Mouse (Mus musculus): ENCODE measurements at regions not wholly inside any gene's neighbourhood (a gene's known extent, or its start where the extent isn't known, plus 50 kb on each side); places are given as distances from the start of the nearest gene placed in this dataset.
A peak's percentile ranks its signal among the peaks of the same experiment; 100 is the strongest.

DNA sequence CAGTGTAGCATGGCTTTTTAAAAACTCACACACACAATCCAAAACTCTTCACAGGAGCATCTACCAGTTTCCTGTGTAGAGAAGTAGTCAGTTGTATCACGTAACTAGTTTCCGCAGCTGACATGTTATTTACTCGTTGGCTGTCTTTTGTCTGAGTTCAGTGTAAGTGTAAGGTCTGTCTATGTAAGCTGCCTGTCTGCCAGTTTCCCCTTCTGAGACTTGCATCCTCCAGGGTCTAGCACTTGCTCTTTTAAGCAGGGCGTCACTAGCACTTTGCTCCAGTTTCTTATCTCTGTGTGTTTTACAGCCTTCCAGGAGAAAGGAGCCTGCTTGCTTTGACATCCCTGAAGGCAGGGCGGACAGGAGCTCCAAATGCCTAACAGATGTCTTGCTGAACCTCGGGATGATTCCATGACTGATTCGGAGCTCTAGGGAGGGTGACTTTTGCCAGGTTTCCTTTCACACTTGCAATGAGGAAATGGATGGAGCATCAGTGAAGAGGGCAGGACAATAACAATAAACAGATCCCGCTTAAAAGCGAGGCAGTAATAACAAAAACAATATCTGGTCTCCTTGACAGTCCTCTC is 131.2 kb upstream of the Osr1 start:
- 33% methylated on average over 9 of the region's 9 CpGs for WGBS
- Histone ChIP-seq H3K27me3 (no peaks in the 10 kb centered on the region), H3K4me2 (no peak overlapping the region), H3K36me3 (no peaks in the 10 kb centered on the region), H3K9me3 (no peaks in the 10 kb centered on the region), H3K27ac (no peak overlapping the region), H3K9ac (no peak overlapping the region), H3K4me1 (peaks cover 4% of the 10 kb centered on the region; the same call in 1 of the 2 replicates), H3K4me3 (no peak overlapping the region)
- no peak for ATAC-seq (ENCODE audit: insufficient number of reproducible peaks, insufficient read depth, low FRiP score, low TSS enrichment, low read depth)

DNA sequence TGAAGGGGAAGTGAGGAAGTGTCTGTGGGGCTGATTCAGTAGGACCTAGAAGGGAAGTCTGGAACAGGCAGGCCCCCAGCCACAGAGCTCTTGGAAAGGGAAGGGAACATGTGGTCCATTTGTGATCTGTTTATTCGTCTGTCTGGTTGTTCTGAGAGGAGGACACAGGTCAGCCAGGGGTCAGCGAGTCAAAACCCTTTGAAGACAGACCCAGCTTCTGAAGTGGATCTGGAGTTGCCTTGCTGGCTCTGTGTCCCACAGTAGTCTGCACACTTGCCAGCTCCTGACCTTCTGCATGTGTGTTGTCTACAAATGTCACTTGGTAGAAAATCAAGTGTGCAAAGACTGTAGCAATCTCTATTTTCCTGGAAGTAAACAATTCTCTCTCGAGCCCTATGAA is 119.3 kb upstream of the Osr1 start:
- Histone ChIP-seq H3K4me2 (no peak overlapping the region), H3K4me3 (no peak overlapping the region), H3K36me3 (no peaks in the 10 kb centered on the region), H3K4me1 (no peaks in the 10 kb centered on the region), H3K9me3 (peaks cover 2% of the 10 kb centered on the region; the same call in 1 of the 2 replicates), H3K27ac (no peak overlapping the region), H3K27me3 (no peaks in the 10 kb centered on the region), H3K9ac (no peak overlapping the region)
- WGBS, result 42% methylated on average over 3 of the region's 3 CpGs
- no peak for ATAC-seq (ENCODE audit: insufficient number of reproducible peaks, insufficient read depth, low FRiP score, low TSS enrichment, low read depth)

DNA sequence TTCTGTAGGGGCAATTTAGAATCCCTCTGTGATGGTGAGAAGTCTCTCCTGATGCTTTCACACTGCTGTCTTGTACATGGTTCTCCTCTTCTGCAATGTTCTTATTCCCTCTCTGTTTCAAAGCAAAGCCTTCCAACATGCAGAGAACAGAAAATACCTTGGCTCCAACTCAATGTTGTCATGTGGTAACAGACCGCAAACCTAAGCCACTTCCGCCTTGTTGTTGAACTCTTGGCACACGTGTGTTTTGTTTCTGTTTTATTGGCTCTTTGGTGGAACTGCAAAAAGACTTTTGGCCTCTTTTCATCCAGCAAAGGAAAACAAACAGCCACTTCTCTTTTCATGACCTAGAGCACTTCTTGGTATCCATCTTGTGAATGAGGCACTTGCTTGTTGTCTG is 109.7 kb upstream of the Osr1 start:
- H3K4me1 ChIP-seq, result no peaks in the 10 kb centered on the region
- H3K4me3 ChIP-seq, result no peak overlapping the region
- H3K9ac ChIP-seq, result no peak overlapping the region
- H3K27ac ChIP-seq, result no peak overlapping the region
- no peaks in the 10 kb centered on the region for H3K27me3 ChIP-seq
- ATAC-seq (ENCODE audit: insufficient number of reproducible peaks, insufficient read depth, low FRiP score, low TSS enrichment, low read depth), result no peak
- H3K9me3 ChIP-seq, result no peaks in the 10 kb centered on the region
- H3K4me2 ChIP-seq, result no peak overlapping the region
- 74% methylated on average over 3 of the region's 3 CpGs for WGBS
- no peaks in the 10 kb centered on the region for H3K36me3 ChIP-seq

- H3K4me3 ChIP-seq, result no peak overlapping the region
- no peaks in the 10 kb centered on the region for H3K27me3 ChIP-seq
- H3K4me2 ChIP-seq, result no peak overlapping the region
- ATAC-seq (ENCODE audit: insufficient number of reproducible peaks, insufficient read depth, low FRiP score, low TSS enrichment, low read depth), result no peak
- H3K4me1 ChIP-seq, result peaks cover 9% of the 10 kb centered on the region
- no peak overlapping the region for H3K27ac ChIP-seq
- no peak overlapping the region for H3K9ac ChIP-seq
- WGBS, result 52% methylated on average over 3 of the region's 3 CpGs
- H3K36me3 ChIP-seq, result no peaks in the 10 kb centered on the region
- H3K9me3 ChIP-seq, result no peaks in the 10 kb centered on the region
Measured at GRCm38 (mm10) chr12:9469655-9470470, 100.1 kb upstream of the Osr1 start.

- Histone ChIP-seq H3K4me3 (no peak overlapping the region), H3K27me3 (no peaks in the 10 kb centered on the region), H3K27ac (no peak overlapping the region), H3K36me3 (no peaks in the 10 kb centered on the region), H3K9me3 (no peaks in the 10 kb centered on the region), H3K9ac (no peak overlapping the region), H3K4me2 (no peak overlapping the region), H3K4me1 (peaks cover 3% of the 10 kb centered on the region; the same call in 1 of the 2 replicates)
- no peak for ATAC-seq (ENCODE audit: insufficient number of reproducible peaks, insufficient read depth, low FRiP score, low TSS enrichment, low read depth)
- 73% methylated on average over 2 of the region's 2 CpGs for WGBS
Measured at GRCm38 (mm10) chr12:9475836-9476235, 94.1 kb upstream of the Osr1 start.

- Histone ChIP-seq H3K4me3 (no peak overlapping the region), H3K36me3 (no peaks in the 10 kb centered on the region), H3K9me3 (no peaks in the 10 kb centered on the region), H3K4me2 (no peak overlapping the region), H3K27ac (no peak overlapping the region), H3K27me3 (no peaks in the 10 kb centered on the region), H3K4me1 (peaks cover 3% of the 10 kb centered on the region; the same call in 1 of the 2 replicates), H3K9ac (no peak overlapping the region)
- 13% methylated on average over 1 of the region's 1 CpGs for WGBS
- no peak for ATAC-seq (ENCODE audit: insufficient number of reproducible peaks, insufficient read depth, low FRiP score, low TSS enrichment, low read depth)
Measured at GRCm38 (mm10) chr12:9478201-9478600, 91.7 kb upstream of the Osr1 start.

- WGBS, result 66% methylated on average over 8 of the region's 8 CpGs
Measured at GRCm38 (mm10) chr12:9487674-9488413, 82.1 kb upstream of the Osr1 start.

DNA sequence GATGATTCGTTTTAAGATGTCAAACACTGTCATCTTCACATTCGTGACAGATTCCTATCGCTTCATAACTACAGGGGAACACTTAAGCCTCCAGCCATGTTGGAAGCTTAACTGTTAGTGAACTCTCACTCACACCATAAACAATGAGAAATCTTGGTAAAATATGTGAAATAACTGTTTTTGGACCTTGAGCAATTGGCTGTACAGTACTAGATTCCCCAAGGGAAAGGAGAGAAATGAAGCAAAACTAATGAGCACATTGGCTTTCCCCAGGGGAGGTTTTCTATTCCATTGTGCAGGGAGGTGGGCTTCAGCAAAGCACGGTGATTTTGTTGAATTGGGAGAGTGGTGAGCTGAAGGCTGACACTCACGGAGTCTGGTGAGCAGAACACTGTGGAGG is 56.0 kb upstream of the Osr1 start:
- Histone ChIP-seq H3K27ac (no peak overlapping the region), H3K9ac (no peak overlapping the region), H3K36me3 (no peaks in the 10 kb centered on the region), H3K9me3 (no peaks in the 10 kb centered on the region), H3K27me3 (no peaks in the 10 kb centered on the region), H3K4me2 (peak overlapping the region; percentile 9; the same call in 1 of the 2 replicates), H3K4me3 (no peak overlapping the region), H3K4me1 (peaks cover 3% of the 10 kb centered on the region; the same call in 1 of the 2 replicates)
- WGBS, result 51% methylated on average over 5 of the region's 5 CpGs
- no peak for ATAC-seq (ENCODE audit: insufficient number of reproducible peaks, insufficient read depth, low FRiP score, low TSS enrichment, low read depth)

More at GRCm38 (mm10) chr12:9487674-9488413, 82.1 kb upstream of the Osr1 start:
- Histone ChIP-seq H3K4me2 (no peak overlapping the region), H3K4me1 (no peaks in the 10 kb centered on the region), H3K36me3 (no peaks in the 10 kb centered on the region), H3K27me3 (no peaks in the 10 kb centered on the region), H3K9ac (no peak overlapping the region), H3K4me3 (no peak overlapping the region), H3K9me3 (no peaks in the 10 kb centered on the region), H3K27ac (no peak overlapping the region)
- no peak for ATAC-seq (ENCODE audit: insufficient number of reproducible peaks, insufficient read depth, low FRiP score, low TSS enrichment, low read depth)

- H3K4me2 ChIP-seq, result no peak overlapping the region
- peaks cover 8% of the 10 kb centered on the region; the same call in 1 of the 2 replicates for H3K4me1 ChIP-seq
- H3K9me3 ChIP-seq, result no peaks in the 10 kb centered on the region
- H3K27ac ChIP-seq, result no peak overlapping the region
- no peak for ATAC-seq (ENCODE audit: insufficient number of reproducible peaks, insufficient read depth, low FRiP score, low TSS enrichment, low read depth)
- no peaks in the 10 kb centered on the region for H3K27me3 ChIP-seq
- 84% methylated on average over 7 of the region's 7 CpGs for WGBS
- H3K4me3 ChIP-seq, result no peak overlapping the region
- no peaks in the 10 kb centered on the region for H3K36me3 ChIP-seq
- no peak overlapping the region for H3K9ac ChIP-seq
Measured at GRCm38 (mm10) chr12:9518782-9519181, 51.1 kb upstream of the Osr1 start.

DNA sequence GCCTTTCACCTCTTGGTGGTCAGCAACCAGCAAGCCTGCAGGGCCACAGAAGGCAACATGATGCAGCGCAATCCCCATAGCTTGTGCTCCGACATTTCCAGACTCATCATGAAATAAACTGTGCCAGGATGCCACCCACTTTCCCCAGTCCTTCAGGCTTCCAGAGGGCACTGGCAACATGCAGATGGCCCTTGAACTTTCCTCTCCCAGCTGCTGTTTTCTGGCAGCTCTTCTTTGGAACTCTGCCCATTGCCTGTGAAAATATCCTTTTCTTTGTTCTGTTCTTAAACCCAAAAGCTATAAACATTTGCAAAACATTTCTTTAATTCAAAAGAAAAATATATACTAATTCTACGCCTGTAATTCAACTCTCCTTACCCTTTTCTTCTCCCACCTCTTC is 50.6 kb upstream of the Osr1 start:
- no peak for ATAC-seq (ENCODE audit: insufficient number of reproducible peaks, insufficient read depth, low FRiP score, low TSS enrichment, low read depth)
- Histone ChIP-seq H3K4me3 (no peak overlapping the region), H3K9me3 (no peaks in the 10 kb centered on the region), H3K27me3 (no peaks in the 10 kb centered on the region), H3K9ac (no peak overlapping the region), H3K4me1 (0 out of 2 replicates have a peak, but pooled peaks cover 5% of the 10 kb centered on the region), H3K27ac (no peak overlapping the region; the same call in 1 of the 2 replicates), H3K36me3 (no peaks in the 10 kb centered on the region), H3K4me2 (no peak overlapping the region)
- WGBS, result 65% methylated on average over 3 of the region's 3 CpGs

Measured in embryonic facial prominence, embryonic 13.5 days (tissue).